In the genomic region with DNA sequence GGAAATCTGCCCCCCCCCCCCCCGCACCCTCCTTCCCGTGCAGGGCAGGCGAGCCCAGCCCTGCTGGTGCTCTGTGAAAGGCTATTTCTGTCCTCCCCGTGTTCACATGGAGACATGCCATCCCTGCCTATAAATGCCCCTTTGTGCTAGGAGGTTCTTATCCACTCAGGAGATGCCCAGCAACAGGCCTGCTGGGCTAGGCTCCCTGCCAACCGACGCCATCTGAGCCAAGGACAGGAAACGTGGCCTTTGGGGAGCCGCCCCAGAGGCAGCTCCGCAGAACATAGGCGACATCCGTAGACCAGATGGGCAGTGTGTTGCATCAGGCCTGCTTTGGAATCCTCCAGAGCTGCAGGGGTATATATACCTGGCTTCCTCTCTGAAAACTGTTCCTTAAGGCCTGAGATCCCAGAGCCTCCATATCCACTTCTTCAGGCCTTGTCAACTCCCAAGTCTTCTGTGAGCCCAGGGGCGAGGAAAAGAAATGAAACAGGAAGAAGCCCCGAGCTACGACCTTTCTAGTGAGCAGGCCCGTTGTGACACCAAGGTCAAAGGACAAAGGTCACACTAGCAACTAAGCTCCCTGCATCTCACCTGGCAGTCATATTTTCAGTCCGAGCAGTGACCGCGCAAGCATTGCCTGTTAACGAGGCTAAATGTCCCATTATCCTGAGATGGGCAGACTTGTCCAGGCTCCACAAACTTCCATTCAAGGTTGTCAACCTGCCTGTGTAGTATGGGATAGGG, we compare ENCODE assay signal across 7 mouse cellular contexts. TPM values are rescaled to one million over a fixed set of nuclear protein-coding genes. Genes with fewer than 3 reads are reported as not detected.
DNase-seq lines count a peak whose midpoint lies in the region; ATAC-seq lines count a peak whose summit lies in the region.

No protein-coding gene starts in this region.

- intact Hi-C loops in gastrocnemius, postnatal 14 days (cut with DNase I; ENCODE audit: low total_unique reads), result loop anchor here (10.0 kb wide), 1 partner anchor 524 kb away; no protein-coding TSS in a partner anchor
- intact Hi-C loops in left cerebral cortex, postnatal 4 days (cut with DNase I), result loop anchor here (10.0 kb wide), 2 partner anchors 124 to 524 kb away; no protein-coding TSS in a partner anchor

- no peak overlapping the region for H3K4me2 ChIP-seq in intestine, embryonic 15.5 days (replicated peaks)
- H3K4me2 ChIP-seq in neural tube, embryonic 15.5 days, result no peak overlapping the region

- no peaks in the 10 kb centered on the region for H3K27me3 ChIP-seq in intestine, embryonic 15.5 days (replicated peaks)
- no peaks in the 10 kb centered on the region for H3K27me3 ChIP-seq in neural tube, embryonic 15.5 days (replicated peaks)

- no peak overlapping the region for H3K9ac ChIP-seq in intestine, embryonic 15.5 days
- H3K9ac ChIP-seq in neural tube, embryonic 15.5 days (replicated peaks), result no peak overlapping the region

- H3K4me1 ChIP-seq in intestine, embryonic 15.5 days (replicated peaks), result peaks cover 18% of the 10 kb centered on the region
- peaks cover 9% of the 10 kb centered on the region for H3K4me1 ChIP-seq in neural tube, embryonic 15.5 days

- no peak overlapping the region for H3K4me3 ChIP-seq in intestine, embryonic 15.5 days (replicated peaks)
- no peak overlapping the region for H3K4me3 ChIP-seq in neural tube, embryonic 15.5 days (replicated peaks)

- no peaks in the 10 kb centered on the region for H3K36me3 ChIP-seq in intestine, embryonic 15.5 days
- H3K36me3 ChIP-seq in neural tube, embryonic 15.5 days, result no peaks in the 10 kb centered on the region

- ATAC-seq in intestine, embryonic 15.5 days, result peak; percentile 67
- ATAC-seq in neural tube, embryonic 15.5 days (ENCODE audit: low FRiP score), result peak; percentile 88
- ATAC-seq in CD4-positive, CD25-positive, alpha-beta regulatory T cell, adult 4 months, result no peak

- 69% methylated on average over 19 of the region's 19 CpGs for WGBS in intestine, embryonic 15.5 days
- WGBS in neural tube, embryonic 15.5 days, result 59% methylated on average over 19 of the region's 19 CpGs

- no peak overlapping the region for H3K27ac ChIP-seq in intestine, embryonic 15.5 days
- H3K27ac ChIP-seq in neural tube, embryonic 15.5 days (replicated peaks), result no peak overlapping the region; the same call in 1 of the 2 replicates

- peak; percentile 90 for DNase-seq in adrenal gland, postnatal 10 days
- peak; percentile 93 for DNase-seq in cerebellum, adult 9-10 months
- DNase-seq in gastrocnemius, postnatal 14 days, result peak; percentile 69
- peak; percentile 91 for DNase-seq in left cerebral cortex, postnatal 4 days

- H3K9me3 ChIP-seq in intestine, embryonic 15.5 days, result no peaks in the 10 kb centered on the region
- no peaks in the 10 kb centered on the region for H3K9me3 ChIP-seq in neural tube, embryonic 15.5 days (replicated peaks)

RNA-seq across cellular contexts. Expression of gene Ninj1, which starts 8.3 kb away (rescaled TPM):
- 10 to 100 TPM; 77.3 to 79.6 TPM for total RNA-seq in adrenal gland, postnatal 10 days (2021)
- 10 to 100 TPM; 12.4 to 16.8 TPM for total RNA-seq in gastrocnemius, postnatal 14 days (2021)
- 54.8 and 62.1 TPM in 2 replicates for polyA plus RNA-seq in intestine, embryonic 15.5 days (2015; fragmentation: Nextera tagmentation; extraction: Ambion mirVana)
- total RNA-seq in left cerebral cortex, postnatal 4 days (2021), result 10 to 100 TPM; 17.2 to 17.4 TPM
- polyA plus RNA-seq in neural tube, embryonic 15.5 days (2015; fragmentation: Nextera tagmentation; extraction: Ambion mirVana), result 37.4 and 38.9 TPM in 2 replicates
- polyA plus RNA-seq in CD4-positive, CD25-positive, alpha-beta regulatory T cell, adult 4 months (2017; shearing (Covaris generic)), result 10 to 100 TPM; 24.5 to 27.4 TPM

RNA-seq across cellular contexts. Expression of gene Wnk2, which starts 31.2 kb away (rescaled TPM):
- total RNA-seq in adrenal gland, postnatal 10 days (2021), result 1 to 10 TPM; 4.1 to 8.3 TPM
- 10 to 100 TPM; 41.7 to 45.1 TPM for total RNA-seq in gastrocnemius, postnatal 14 days (2021)
- 3.1 and 4.1 TPM in 2 replicates for polyA plus RNA-seq in intestine, embryonic 15.5 days (2015; fragmentation: Nextera tagmentation; extraction: Ambion mirVana)
- total RNA-seq in left cerebral cortex, postnatal 4 days (2021), result 100 to 1,000 TPM; 134 to 137 TPM
- polyA plus RNA-seq in neural tube, embryonic 15.5 days (2015; fragmentation: Nextera tagmentation; extraction: Ambion mirVana), result 16.0 and 19.0 TPM in 2 replicates
- not detected for polyA plus RNA-seq in CD4-positive, CD25-positive, alpha-beta regulatory T cell, adult 4 months (2017; shearing (Covaris generic))

RNA-seq across cellular contexts. Expression of gene Card19, which starts 36.8 kb away (rescaled TPM):
- total RNA-seq in adrenal gland, postnatal 10 days (2021), result 10 to 100 TPM; 52.5 to 58.9 TPM
- total RNA-seq in gastrocnemius, postnatal 14 days (2021), result 10 to 100 TPM; 48.0 to 48.7 TPM
- 52.6 and 54.8 TPM in 2 replicates for polyA plus RNA-seq in intestine, embryonic 15.5 days (2015; fragmentation: Nextera tagmentation; extraction: Ambion mirVana)
- 10 to 100 TPM in 1 of 2 experiments, 1 to 10 TPM in 1; 7.6 to 12.6 TPM for total RNA-seq in left cerebral cortex, postnatal 4 days (2021)
- 44.6 and 45.5 TPM in 2 replicates for polyA plus RNA-seq in neural tube, embryonic 15.5 days (2015; fragmentation: Nextera tagmentation; extraction: Ambion mirVana)
- 10 to 100 TPM; 49.7 to 55.4 TPM for polyA plus RNA-seq in CD4-positive, CD25-positive, alpha-beta regulatory T cell, adult 4 months (2017; shearing (Covaris generic))

Comparison
In these comparisons a context has a peak if more than half of its experiments do, and no peak if none do; other contexts are left out.
1. RNA of gene Ninj1, which starts 8.3 kb away (total RNA-seq): 77.3 to 79.6 TPM in adrenal gland, postnatal 10 days; 17.2 to 17.4 TPM in left cerebral cortex, postnatal 4 days and 12.4 to 16.8 TPM in gastrocnemius, postnatal 14 days; every median in the first group is over 4 times any median in the second.
2. RNA of gene Wnk2, which starts 31.2 kb away (total RNA-seq): 134 to 137 TPM in left cerebral cortex, postnatal 4 days and 41.7 to 45.1 TPM in gastrocnemius, postnatal 14 days; 4.1 to 8.3 TPM in adrenal gland, postnatal 10 days; every median in the first group is over 4 times any median in the second.
3. Peak in every context shown above with its lines, with median percentiles within 50 percentile points of each other: DNase-seq.